Mouse (Mus musculus): ENCODE results near the gene Tshz2. TPM values are rescaled to one million over a fixed set of nuclear protein-coding genes. Genes with fewer than 3 reads are reported as not detected.

Gene Tshz2
- polyA plus RNA-seq, 2 experiments = 0.43 to 1.5 TPM

DNA sequence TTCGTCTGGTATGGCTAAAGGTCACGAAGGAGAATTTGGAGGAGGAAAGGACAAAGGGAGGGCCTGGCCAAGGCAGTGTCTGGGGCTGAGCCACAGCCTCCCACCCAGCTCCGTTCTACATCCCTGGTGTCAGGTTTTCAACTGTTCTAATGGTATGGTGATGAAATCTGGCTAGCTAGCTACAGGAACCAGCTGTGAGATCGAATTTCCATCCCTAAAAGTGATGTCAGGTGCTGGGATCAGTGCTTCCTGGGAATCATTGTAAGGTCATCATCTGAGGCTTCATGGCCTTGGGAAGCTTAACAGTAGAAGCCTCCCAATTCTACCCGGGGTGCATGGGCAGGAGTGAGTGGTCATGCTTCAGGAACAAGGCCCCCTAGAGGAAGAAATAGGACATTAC, 171.6 kb downstream of the Tshz2 start:
- no peak overlapping the region for H3K4me2 ChIP-seq (ENCODE audit: low read depth)
- ATAC-seq (ENCODE audit: insufficient read depth) (no peak), DNase-seq (ENCODE audit: low read depth in 3 of 3, low spot score in 3 of 3) (no peak)
- H3K9ac ChIP-seq (replicated peaks) = no peak overlapping the region
- no peak overlapping the region for H3K27ac ChIP-seq
- H3K27me3 ChIP-seq (ENCODE audit: control insufficient read depth, insufficient read depth, low read length) = no peaks in the 10 kb centered on the region
- WGBS (ENCODE audit: insufficient replicate concordance) = 50% methylated on average over 5 of the region's 5 CpGs
- H3K36me3 ChIP-seq (replicated peaks; ENCODE audit: control insufficient read depth, insufficient read depth, low read depth) = no peaks in the 10 kb centered on the region
- 0 out of 4 replicates have a peak, but pooled peaks cover 0 to 2% of the 10 kb centered on the region in 2 experiments for H3K4me1 ChIP-seq (replicated peaks; ENCODE audit: control insufficient read depth in 2 of 2, insufficient read depth in 2 of 2, low read length in 1 of 2)
- TF ChIP-seq EP300 (IDR thresholded peaks at IDR 0.05; ENCODE audit: low read depth) (no peak), CTCF (IDR thresholded peaks at IDR 0.05; ENCODE audit: low read depth) (no peak)
- H3K4me3 ChIP-seq (ENCODE audit: insufficient read depth in 1 of 2, low read depth in 2 of 2, low read length in 2 of 2) = no peak overlapping the region
- H3K9me3 ChIP-seq (ENCODE audit: control insufficient read depth, low read length) = no peaks in the 10 kb centered on the region

GRCm38 (mm10) chr2:169805545-169805944, 172.7 kb downstream of the Tshz2 start:
- H3K9ac ChIP-seq (replicated peaks) = no peak overlapping the region
- no peaks in the 10 kb centered on the region for H3K9me3 ChIP-seq (ENCODE audit: control insufficient read depth, low read length)
- no peak for DNase-seq (ENCODE audit: low read depth in 3 of 3, low spot score in 3 of 3)
- H3K4me1 ChIP-seq (replicated peaks; ENCODE audit: control insufficient read depth in 2 of 2, insufficient read depth in 2 of 2, low read length in 1 of 2) = no peaks in the 10 kb centered on the region
- TF ChIP-seq EP300 (IDR thresholded peaks at IDR 0.05; ENCODE audit: low read depth) = no peak
- no peak for TF ChIP-seq CTCF (IDR thresholded peaks at IDR 0.05; ENCODE audit: low read depth)
- no peak for ATAC-seq (ENCODE audit: insufficient read depth)
- H3K4me2 ChIP-seq (ENCODE audit: low read depth) = no peak overlapping the region
- no peak overlapping the region for H3K27ac ChIP-seq
- H3K36me3 ChIP-seq (replicated peaks; ENCODE audit: control insufficient read depth, insufficient read depth, low read depth) = no peaks in the 10 kb centered on the region
- 77% methylated on average over 12 of the region's 12 CpGs for WGBS (ENCODE audit: insufficient replicate concordance)
- H3K27me3 ChIP-seq (ENCODE audit: control insufficient read depth, insufficient read depth, low read length) = no peaks in the 10 kb centered on the region
- no peak overlapping the region for H3K4me3 ChIP-seq (ENCODE audit: insufficient read depth in 1 of 2, low read depth in 2 of 2, low read length in 2 of 2)

DNA sequence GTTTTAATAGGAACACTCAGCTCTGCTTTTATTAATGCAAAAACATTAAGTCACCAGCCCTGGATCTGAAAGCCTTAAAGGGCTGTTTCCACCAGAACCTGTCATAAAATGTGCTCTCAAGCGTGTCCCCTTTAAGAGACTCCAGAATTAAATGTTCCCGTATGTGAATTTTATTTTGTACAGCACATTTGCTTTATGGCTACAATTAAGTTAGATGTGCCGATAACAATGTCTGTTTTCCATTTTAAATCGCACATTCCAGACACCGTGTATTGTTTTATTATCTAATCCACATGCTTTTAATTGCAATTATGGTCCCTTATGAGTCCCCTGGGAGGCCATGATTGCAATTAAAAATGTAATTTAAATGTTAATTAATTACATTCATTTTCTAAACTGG, 178.8 kb downstream of the Tshz2 start:
- ATAC-seq (ENCODE audit: insufficient read depth) = no peak
- H3K27ac ChIP-seq = no peak overlapping the region
- H3K9me3 ChIP-seq (ENCODE audit: control insufficient read depth, low read length) = no peaks in the 10 kb centered on the region
- DNase-seq (ENCODE audit: low read depth in 3 of 3, low spot score in 3 of 3) = no peak
- H3K4me2 ChIP-seq (ENCODE audit: low read depth) = no peak overlapping the region
- no peak for TF ChIP-seq CTCF (IDR thresholded peaks at IDR 0.05; ENCODE audit: low read depth)
- no peak for TF ChIP-seq EP300 (IDR thresholded peaks at IDR 0.05; ENCODE audit: low read depth)
- 75% methylated on average over 5 of the region's 5 CpGs for WGBS (ENCODE audit: insufficient replicate concordance)
- no peak overlapping the region for H3K4me3 ChIP-seq (ENCODE audit: insufficient read depth in 1 of 2, low read depth in 2 of 2, low read length in 2 of 2)
- H3K36me3 ChIP-seq (replicated peaks; ENCODE audit: control insufficient read depth, insufficient read depth, low read depth) = no peaks in the 10 kb centered on the region
- no peaks in the 10 kb centered on the region for H3K4me1 ChIP-seq (replicated peaks; ENCODE audit: control insufficient read depth in 2 of 2, insufficient read depth in 2 of 2, low read length in 1 of 2)
- no peak overlapping the region for H3K9ac ChIP-seq (replicated peaks)
- no peaks in the 10 kb centered on the region for H3K27me3 ChIP-seq (ENCODE audit: control insufficient read depth, insufficient read depth, low read length)

GRCm38 (mm10) chr2:169812055-169812454, 179.2 kb downstream of the Tshz2 start:
- Histone ChIP-seq H3K27me3 (ENCODE audit: control insufficient read depth, insufficient read depth, low read length) (no peaks in the 10 kb centered on the region), H3K36me3 (replicated peaks; ENCODE audit: control insufficient read depth, insufficient read depth, low read depth) (no peaks in the 10 kb centered on the region), H3K9me3 (ENCODE audit: control insufficient read depth, low read length) (no peaks in the 10 kb centered on the region), H3K4me3 (ENCODE audit: insufficient read depth in 1 of 2, low read depth in 2 of 2, low read length in 2 of 2) (no peak overlapping the region), H3K4me2 (ENCODE audit: low read depth) (no peak overlapping the region), H3K4me1 (replicated peaks; ENCODE audit: control insufficient read depth in 2 of 2, insufficient read depth in 2 of 2, low read length in 1 of 2) (no peaks in the 10 kb centered on the region), H3K9ac (replicated peaks) (no peak overlapping the region), H3K27ac (no peak overlapping the region)
- 80% methylated on average over 8 of the region's 8 CpGs for WGBS (ENCODE audit: insufficient replicate concordance)
- TF ChIP-seq EP300 (IDR thresholded peaks at IDR 0.05; ENCODE audit: low read depth) (no peak), CTCF (IDR thresholded peaks at IDR 0.05; ENCODE audit: low read depth) (no peak)
- ATAC-seq (ENCODE audit: insufficient read depth) (no peak), DNase-seq (ENCODE audit: low read depth in 3 of 3, low spot score in 3 of 3) (no peak)

- Histone ChIP-seq H3K9ac (replicated peaks) (no peak overlapping the region), H3K4me2 (ENCODE audit: low read depth) (no peak overlapping the region), H3K27ac (no peak overlapping the region), H3K9me3 (ENCODE audit: control insufficient read depth, low read length) (no peaks in the 10 kb centered on the region), H3K27me3 (ENCODE audit: control insufficient read depth, insufficient read depth, low read length) (no peaks in the 10 kb centered on the region), H3K4me1 (replicated peaks; ENCODE audit: control insufficient read depth in 2 of 2, insufficient read depth in 2 of 2, low read length in 1 of 2) (no peaks in the 10 kb centered on the region), H3K4me3 (ENCODE audit: insufficient read depth in 1 of 2, low read depth in 2 of 2, low read length in 2 of 2) (no peak overlapping the region), H3K36me3 (replicated peaks; ENCODE audit: control insufficient read depth, insufficient read depth, low read depth) (no peaks in the 10 kb centered on the region)
- DNase-seq (ENCODE audit: low read depth in 3 of 3, low spot score in 3 of 3) (no peak), ATAC-seq (ENCODE audit: insufficient read depth) (no peak)
- TF ChIP-seq EP300 (IDR thresholded peaks at IDR 0.05; ENCODE audit: low read depth) = no peak
- TF ChIP-seq CTCF (IDR thresholded peaks at IDR 0.05; ENCODE audit: low read depth) = no peak
- WGBS (ENCODE audit: insufficient replicate concordance) = 69% methylated on average over 7 of the region's 7 CpGs
Observed at GRCm38 (mm10) chr2:169812940-169813339, 180.1 kb downstream of the Tshz2 start.

All from liver, embryonic 14.5 days (tissue).